Mouse (Mus musculus) mature B cell (primary cell): ENCODE results near the gene Proser3.

Source experiments
- in situ Hi-C: fragments of 300-500 bp; cut with MboI; formaldehyde crosslinking; loops from 2 replicates; pipeline ENCODE4 v1.14.3; 2019

Proser3 gene

GRCm38 (mm10) chr7:30552102-30553020 lies at the start of gene Proser3, which contains the start of gene Hspb6:
TSS of gene Proser3 (minus strand) at chr7:30552299.
TSS of gene Hspb6 (plus strand) at chr7:30552178.
- in situ Hi-C loops = no loop called here

- in situ Hi-C loops = no loop called here
Measured at GRCm38 (mm10) chr7:30600651-30601050, 48.6 kb upstream of the Proser3 start.

- in situ Hi-C loops = no loop called here
Measured at GRCm38 (mm10) chr7:30599933-30600353, 47.8 kb upstream of the Proser3 start.

- in situ Hi-C loops = no loop called here
Measured at GRCm38 (mm10) chr7:30598786-30599185, 46.7 kb upstream of the Proser3 start, which contains the start of gene Zbtb32. TSS of gene Zbtb32 (minus strand) at chr7:30598909.

- in situ Hi-C loops = no loop called here
Measured at GRCm38 (mm10) chr7:30596811-30597210, 44.7 kb upstream of the Proser3 start.

- in situ Hi-C loops = no loop called here
Measured at GRCm38 (mm10) chr7:30596093-30596492, 44.0 kb upstream of the Proser3 start.

GRCm38 (mm10) chr7:30594510-30595024 lies 42.5 kb upstream of the Proser3 start:
- in situ Hi-C loops = no loop called here

GRCm38 (mm10) chr7:30593579-30594509 lies 41.7 kb upstream of the Proser3 start:
- in situ Hi-C loops = no loop called here

GRCm38 (mm10) chr7:30592772-30593423 lies 40.8 kb upstream of the Proser3 start:
- in situ Hi-C loops = no loop called here

GRCm38 (mm10) chr7:30591605-30591951 lies 39.5 kb upstream of the Proser3 start:
- in situ Hi-C loops = no loop called here

GRCm38 (mm10) chr7:30590927-30591604 lies 39.0 kb upstream of the Proser3 start:
- in situ Hi-C loops = no loop called here

- in situ Hi-C loops = no loop called here
Measured at GRCm38 (mm10) chr7:30589435-30590301, 37.6 kb upstream of the Proser3 start.

GRCm38 (mm10) chr7:30588676-30589434 lies 36.8 kb upstream of the Proser3 start, which contains the start of gene Kmt2b:
TSS of gene Kmt2b (minus strand) at chr7:30588726.
- in situ Hi-C loops = no loop called here

GRCm38 (mm10) chr7:30587842-30588667 lies 36.0 kb upstream of the Proser3 start:
- in situ Hi-C loops = no loop called here

- in situ Hi-C loops = no loop called here
Measured at GRCm38 (mm10) chr7:30586455-30587020, 34.4 kb upstream of the Proser3 start.

GRCm38 (mm10) chr7:30585170-30585569 lies 33.1 kb upstream of the Proser3 start:
- in situ Hi-C loops = no loop called here

- in situ Hi-C loops = no loop called here
Measured at GRCm38 (mm10) chr7:30584339-30584738, 32.2 kb upstream of the Proser3 start.

GRCm38 (mm10) chr7:30581547-30581946 lies 29.4 kb upstream of the Proser3 start:
- in situ Hi-C loops = no loop called here
